Mouse (Mus musculus) Patski (cell line): ENCODE results near the gene Adpgk. TPM values are rescaled to one million over a fixed set of nuclear protein-coding genes. Genes with fewer than 3 reads are reported as not detected.
"Not testable (repeated sequence)": the region's sequence is repeated elsewhere in the genome, so short reads cannot be mapped to it uniquely, and the experiment has no call there.

ENCODE experiments used
- ATAC-seq: fragments of 100-300 bp; one replicate; pipeline ENCODE4 v1.8.0; 2021
- CTCF ChIA-PET: fragments of 350-600 bp; sonication (Branson Sonifier 250); formaldehyde crosslinking; loops from one replicate; lab custom pipeline; 2022; ENCODE audit warnings: inconsistent platforms; lab: Charles Lee
- POLR2A ChIA-PET: fragments of 350-600 bp; sonication (Branson Sonifier 250); formaldehyde crosslinking; loops from one replicate; lab custom pipeline; 2022; ENCODE audit warnings: antibody characterized with exemption, inconsistent platforms; lab: Charles Lee
- DNase-seq: peaks from one replicate; pipeline ENCODE4 v3.0.0-alpha.2; 2011; ENCODE audit warnings: low read depth, low spot score
- H3K27me3 ChIP-seq: fragments of 371-371 bp; one replicate; pipeline ENCODE4 v1.5.1; 2021
- CTCF ChIP-seq: fragments of 100-300 bp; IDR thresholded peaks from one replicate; pipeline ENCODE4 v1.5.1; 2021
- in situ Hi-C: fragments of 300-500 bp; cut with MboI; formaldehyde crosslinking; loops from 3 replicates; pipeline ENCODE4 v1.11.1; 2018; ENCODE audit warnings: low pct_unique_long_range_greater_than_20kb, mixed read lengths
- polyA plus RNA-seq: library from polyadenylated mRNA; unstranded; gene quantifications from one replicate; pipeline ENCODE4 v1.2.3, GENCODE M21; 2021

Gene Adpgk
- polyA plus RNA-seq, 1 experiment from 2014 or later = 32.6 TPM

- no peaks in the 10 kb centered on the region for H3K27me3 ChIP-seq
- in situ Hi-C loops = no loop called here
- no peak for TF ChIP-seq CTCF
- peak; percentile 96 for ATAC-seq
- CTCF ChIA-PET = interaction anchor here (1.6 kb wide), 1 partner anchor 14 kb away, joined by 6 read pairs; no protein-coding TSS in a partner anchor
- peak; percentile 56 for DNase-seq
- POLR2A ChIA-PET = interaction anchor here (0.5 to 1.5 kb wide), 5 partner anchors 15 to 77 kb away, joined by 3 to 11 read pairs (median 6); partner anchors contain the start of gene Adpgk
Measured at GRCm38 (mm10) chr9:59353253-59353639, 61.9 kb downstream of the Adpgk start, which contains the start of gene Bbs4. Gene Bbs4 (minus strand): TSS chr9:59353508.

GRCm38 (mm10) chr9:59358041-59358440, 66.7 kb downstream of the Adpgk start:
- POLR2A ChIA-PET, ATAC-seq, CTCF ChIA-PET, DNase-seq, H3K27me3 ChIP-seq, in situ Hi-C loops: not testable (repeated sequence)
- peak; percentile 20 for TF ChIP-seq CTCF

GRCm38 (mm10) chr9:59360487-59360886, 69.1 kb downstream of the Adpgk start:
- POLR2A ChIA-PET, H3K27me3 ChIP-seq, DNase-seq, in situ Hi-C loops, ATAC-seq, CTCF ChIA-PET: not testable (repeated sequence)

- ChIA-PET CTCF (no interaction called here), POLR2A (no interaction called here)
- no peak for ATAC-seq
- no peak for DNase-seq
- no peak for TF ChIP-seq CTCF
- in situ Hi-C loops = no loop called here
- peaks cover 6% of the 10 kb centered on the region for H3K27me3 ChIP-seq
Measured at GRCm38 (mm10) chr9:59369220-59369619, 77.9 kb downstream of the Adpgk start.

GRCm38 (mm10) chr9:59369646-59370045, 78.3 kb downstream of the Adpgk start:
- no peak for TF ChIP-seq CTCF
- ATAC-seq (no peak), DNase-seq (no peak)
- in situ Hi-C loops = no loop called here
- ChIA-PET POLR2A (no interaction called here), CTCF (no interaction called here)
- peaks cover 6% of the 10 kb centered on the region for H3K27me3 ChIP-seq

Other genes starting within 250 kb of the Adpgk start
- gene Bbs4, start 62.0 kb downstream of the Adpgk start, polyA plus RNA-seq = 11.2 TPM
- gene Arih1, start 195.1 kb downstream of the Adpgk start, polyA plus RNA-seq = 74.4 TPM
- gene Hexa, start 248.0 kb downstream of the Adpgk start, polyA plus RNA-seq = 135 TPM
- 0.95 TPM for gene Tmem202, start 248.3 kb downstream of the Adpgk start, polyA plus RNA-seq